Mouse (Mus musculus) brain, embryonic 14.5 days (tissue): ENCODE data around the gene Nynrin.

ENCODE experiments used
- CTCF ChIP-seq: fragments of 200-500 bp; IDR thresholded peaks from 2 replicates; pipeline ENCODE4 v1.5.1; 2012; ENCODE audit warnings: inconsistent platforms, mild to moderate bottlenecking, moderate library complexity, borderline replicate concordance; ENCODE audit not compliant: insufficient read depth, insufficient read length; ENCODE audit errors: extremely low read depth
- POLR2A ChIP-seq: fragments of 200-500 bp; IDR thresholded peaks from 2 replicates; pipeline ENCODE4 v1.6.1; 2012; ENCODE audit warnings: mild to moderate bottlenecking, inconsistent platforms, borderline replicate concordance; ENCODE audit not compliant: poor library complexity, insufficient read depth, insufficient read length, severe bottlenecking; ENCODE audit errors: extremely low read depth

DNA sequence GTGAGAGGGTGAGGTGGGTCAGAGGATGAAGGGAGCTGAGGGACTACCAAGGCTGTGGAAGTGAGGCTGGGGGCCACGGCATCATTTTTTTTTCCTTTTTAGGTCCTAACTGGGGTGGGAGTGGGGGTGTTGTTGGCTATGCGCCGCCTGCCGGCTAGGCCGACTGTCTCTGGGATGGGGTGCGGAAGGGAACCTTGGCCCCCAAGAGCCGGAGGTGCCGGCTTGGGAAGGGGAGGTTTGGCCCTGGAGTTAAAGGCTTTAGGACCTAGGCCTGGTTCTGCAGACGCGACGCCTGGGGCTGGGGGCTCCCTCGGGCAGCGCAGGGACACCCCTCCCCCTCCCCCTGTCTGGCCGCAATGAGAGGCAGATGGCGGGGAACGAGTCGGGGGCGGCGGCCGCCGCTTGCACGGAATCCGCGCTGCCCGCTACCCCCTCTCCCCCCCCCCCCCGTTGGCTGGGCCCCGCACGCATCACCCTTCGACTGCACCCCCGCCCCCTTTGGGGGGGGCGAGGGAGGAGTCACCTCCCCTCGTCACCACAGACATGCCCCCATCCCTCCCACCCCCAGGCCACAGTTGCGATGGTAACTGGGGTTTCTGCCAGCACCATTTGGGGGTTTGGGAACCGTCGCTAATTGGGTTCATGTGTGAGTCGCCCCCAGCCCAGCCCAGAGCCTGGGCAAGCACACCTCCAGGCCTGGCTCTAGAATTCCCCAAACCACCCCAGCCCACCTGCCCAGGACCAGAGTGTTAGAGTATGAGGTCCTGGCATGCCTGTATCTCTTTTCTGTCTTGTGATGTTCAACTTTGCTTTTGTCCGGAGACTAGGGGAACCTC lies 28.4 kb upstream of the Nynrin start:
- peak; percentile 8; the same call in 1 of the 2 replicates for TF ChIP-seq CTCF
- TF ChIP-seq POLR2A = no peak
